Mouse (Mus musculus) kidney, postnatal 0 days (tissue): ENCODE measurements at regions not wholly inside any gene's neighbourhood (a gene's known extent, or its start where the extent isn't known, plus 50 kb on each side); places are given as distances from the start of the nearest gene placed in this dataset.

ENCODE experiments used
- ATAC-seq: fragments of 200-750 bp; cut with Nextera tagmentation; replicated peaks from 2 replicates; pipeline ENCODE4 v1.8.0; 2017; ENCODE audit warnings: low read depth, moderate number of reproducible peaks, moderate TSS enrichment, moderate library complexity; ENCODE audit not compliant: low FRiP score
- DNase-seq: peaks from one replicate; pipeline ENCODE4 v3.0.0-alpha.2; 2016; ENCODE audit warnings: low spot score
- H3K27ac ChIP-seq: fragments of 300-500 bp; sonication (generic); 2 replicates; pipeline ENCODE4 v1.5.1; 2014; ENCODE audit warnings: mild to moderate bottlenecking
- H3K27me3 ChIP-seq: fragments of 300-500 bp; sonication (generic); 2 replicates; pipeline ENCODE4 v1.6.1; 2014; ENCODE audit warnings: low read length, mixed read lengths; ENCODE audit not compliant: insufficient read depth
- H3K36me3 ChIP-seq: fragments of 300-500 bp; sonication (generic); 2 replicates; pipeline ENCODE4 v1.6.1; 2014; ENCODE audit warnings: low read length, mixed read lengths; ENCODE audit not compliant: insufficient read depth
- H3K4me1 ChIP-seq: fragments of 300-500 bp; sonication (generic); replicated peaks from 2 replicates; pipeline ENCODE4 v1.6.1; 2014; ENCODE audit warnings: antibody characterized with exemption, low read length, mixed read lengths; ENCODE audit not compliant: insufficient read depth
- H3K4me2 ChIP-seq: fragments of 300-500 bp; sonication (generic); 2 replicates; pipeline ENCODE4 v1.6.1; 2014; ENCODE audit warnings: mild to moderate bottlenecking, low read length, moderate library complexity, mixed read lengths
- H3K4me3 ChIP-seq: fragments of 300-500 bp; sonication (generic); replicated peaks from 2 replicates; pipeline ENCODE4 v1.5.1; 2014; ENCODE audit warnings: low read depth, low read length
- H3K9ac ChIP-seq: fragments of 300-500 bp; sonication (generic); 2 replicates; pipeline ENCODE4 v1.6.1; 2014; ENCODE audit warnings: low read depth, low read length
- H3K9me3 ChIP-seq: fragments of 300-500 bp; sonication (generic); replicated peaks from 2 replicates; pipeline ENCODE4 v1.6.1; 2016; ENCODE audit warnings: low read length, inconsistent platforms, mixed read lengths
- CTCF ChIP-seq: IDR thresholded peaks from 2 replicates; pipeline ENCODE4 v1.5.1; 2016; ENCODE audit warnings: antibody characterized with exemption, low read depth, mild to moderate bottlenecking, moderate library complexity
- WGBS: fragments of 180-500 bp; shearing (Covaris S2); extraction: QIAGEN DNeasy Blood & Tissue Kit; methylation state at CpG from one replicate; pipeline ENCODE4 v1.1.7; 2014; 5-methylcytosine and 5-hydroxymethylcytosine counted together

DNA sequence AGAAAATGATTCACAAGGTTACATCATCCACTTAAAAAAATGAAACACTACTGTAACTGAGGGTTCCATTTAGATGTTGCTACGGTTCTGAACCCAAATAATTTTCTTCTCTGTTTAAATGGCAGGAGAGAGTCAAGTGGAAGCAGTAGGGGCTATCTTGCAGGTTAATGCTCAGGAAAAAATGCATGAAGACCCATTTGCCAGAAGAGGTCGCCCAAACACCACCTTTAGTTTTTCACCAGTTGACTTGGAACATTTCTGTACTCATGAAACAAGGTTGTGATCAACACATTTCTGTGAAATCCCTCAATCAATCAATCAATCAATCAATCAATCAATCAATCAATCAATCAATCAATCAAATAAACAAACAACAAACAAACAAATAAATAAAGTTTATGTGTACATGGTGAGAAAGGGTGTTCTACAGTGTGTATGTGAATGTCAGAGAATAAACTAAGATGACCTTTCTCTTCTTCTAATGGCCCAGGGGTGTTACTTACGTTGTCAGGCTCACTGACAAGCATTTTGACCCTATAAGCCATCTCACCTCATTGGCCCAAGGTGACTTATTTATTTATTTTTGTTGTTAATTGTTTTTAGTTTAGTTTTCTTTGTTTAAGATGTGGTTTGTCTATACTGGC lies 68.5 kb upstream of the Megf9 start:
- 17% methylated on average over 3 of the region's 3 CpGs for WGBS
- Histone ChIP-seq H3K9me3 (no peaks in the 10 kb centered on the region), H3K4me1 (no peaks in the 10 kb centered on the region), H3K4me2 (no peak overlapping the region), H3K4me3 (no peak overlapping the region), H3K36me3 (no peaks in the 10 kb centered on the region), H3K27ac (no peak overlapping the region), H3K9ac (no peak overlapping the region), H3K27me3 (no peaks in the 10 kb centered on the region)
- DNase-seq (peak; percentile 77), ATAC-seq (no peak)
- TF ChIP-seq CTCF = peak; percentile 81

DNA sequence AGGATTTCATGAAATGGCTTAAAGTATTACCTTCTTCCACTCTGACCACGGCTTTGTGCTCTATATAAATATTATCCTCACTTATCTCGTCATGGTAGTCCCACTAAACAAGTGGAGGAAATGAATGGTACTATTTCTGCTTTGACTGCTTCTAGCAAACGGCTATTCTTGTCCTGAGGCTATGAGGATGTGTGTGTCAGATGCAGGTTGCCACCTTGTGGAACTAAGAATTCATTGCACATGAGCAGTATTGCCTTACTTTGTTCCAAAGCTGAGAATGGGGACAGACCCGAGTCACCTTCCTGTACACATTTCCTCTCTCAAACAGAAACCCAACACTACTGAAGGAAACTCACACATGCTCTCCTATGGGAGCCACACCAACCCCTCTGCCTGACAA lies 66.5 kb upstream of the Megf9 start:
- Histone ChIP-seq H3K27me3 (no peaks in the 10 kb centered on the region), H3K4me2 (no peak overlapping the region), H3K27ac (no peak overlapping the region), H3K9ac (no peak overlapping the region), H3K9me3 (no peaks in the 10 kb centered on the region), H3K4me3 (no peak overlapping the region), H3K4me1 (no peaks in the 10 kb centered on the region), H3K36me3 (no peaks in the 10 kb centered on the region)
- ATAC-seq (0 out of 2 replicates have a peak, but pooled peaks have one; percentile 65), DNase-seq (peak; percentile 87)
- peak; percentile 93 for TF ChIP-seq CTCF
- WGBS = 9% methylated on average over 4 of the region's 4 CpGs
